Mouse (Mus musculus): Measurements from ENCODE around the gene Ran. TPM values are rescaled to one million over a fixed set of nuclear protein-coding genes. Genes with fewer than 3 reads are reported as not detected.

Ran gene
- total RNA-seq, 2 experiments from 2014 or later, result 513 to 599 TPM

DNA sequence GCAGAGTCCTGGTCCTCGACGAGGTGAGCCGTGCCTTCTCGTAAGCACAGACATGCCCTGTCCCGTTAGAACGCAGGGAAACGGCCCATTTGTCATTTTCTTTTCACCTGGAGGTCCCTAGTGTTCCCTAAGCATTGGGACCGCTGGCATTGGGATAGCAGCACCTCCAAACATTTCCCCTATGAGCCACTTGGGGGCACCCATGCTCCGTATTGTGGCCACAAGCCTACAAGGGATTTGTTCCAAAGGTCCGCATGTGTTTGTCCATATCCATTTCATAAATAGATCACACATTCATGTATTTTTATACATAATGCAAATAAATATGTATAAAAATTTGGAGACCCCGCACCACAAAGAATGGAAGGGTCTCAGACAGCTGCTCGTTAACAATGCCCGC is 41.7 kb downstream of the Ran start:
- ATAC-seq (replicated peaks; ENCODE audit: poor library complexity, severe bottlenecking), result peak; percentile 64

GRCm38 (mm10) chr5:129063037-129063791 is 43.3 kb downstream of the Ran start:
- peak; percentile 80 for ATAC-seq (replicated peaks; ENCODE audit: poor library complexity, severe bottlenecking)

DNA sequence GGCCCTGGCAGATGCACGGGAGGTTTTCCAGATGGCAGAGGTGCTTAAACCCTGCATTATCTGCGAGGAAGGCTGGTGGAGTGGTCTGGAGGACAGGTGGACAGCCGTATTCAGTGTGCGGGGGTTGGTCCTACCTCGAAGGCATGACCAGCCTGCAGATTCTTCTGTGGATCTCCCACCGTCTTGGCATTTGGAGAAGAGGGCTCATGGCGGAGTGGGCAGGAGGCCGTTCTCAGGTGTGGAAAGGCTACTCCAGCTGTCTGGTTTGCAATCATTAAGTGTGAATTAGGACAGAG is 43.9 kb downstream of the Ran start:
- ATAC-seq (replicated peaks; ENCODE audit: poor library complexity, severe bottlenecking), result no peak

- ATAC-seq (replicated peaks; ENCODE audit: poor library complexity, severe bottlenecking), result no peak
These were observed 44.3 kb downstream of the Ran start for GRCm38 (mm10) chr5:129064186-129064585.

DNA sequence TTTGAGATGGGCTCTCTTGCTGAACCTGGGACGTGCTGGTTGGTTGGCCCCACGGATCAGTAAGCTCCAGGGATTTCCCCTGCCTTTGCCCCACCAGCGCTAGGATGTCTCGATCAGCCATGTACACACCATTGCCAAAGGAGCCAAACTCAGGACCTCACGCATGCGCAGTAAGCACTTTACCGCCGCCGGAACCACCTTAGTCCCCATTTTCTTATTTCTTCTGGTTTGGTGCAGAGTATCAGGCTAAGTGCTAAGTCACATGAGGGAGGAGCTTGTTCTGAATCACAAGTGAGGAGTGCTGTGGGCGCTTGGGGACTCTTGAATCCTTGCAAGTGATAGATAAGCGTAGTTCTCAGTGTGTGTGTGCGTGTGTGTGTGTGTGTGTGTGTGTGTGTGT is 45.4 kb downstream of the Ran start:
- no peak for ATAC-seq (replicated peaks; ENCODE audit: poor library complexity, severe bottlenecking)

- peak; percentile 35; the same call in 1 of the 2 replicates for ATAC-seq (replicated peaks; ENCODE audit: poor library complexity, severe bottlenecking)
These were observed 46.1 kb downstream of the Ran start for GRCm38 (mm10) chr5:129065946-129066345.

GRCm38 (mm10) chr5:129066541-129067230 is 46.8 kb downstream of the Ran start:
- ATAC-seq (replicated peaks; ENCODE audit: poor library complexity, severe bottlenecking), result no peak

- ATAC-seq (replicated peaks; ENCODE audit: poor library complexity, severe bottlenecking), result no peak
These were observed 47.5 kb downstream of the Ran start for GRCm38 (mm10) chr5:129067231-129067834.

DNA sequence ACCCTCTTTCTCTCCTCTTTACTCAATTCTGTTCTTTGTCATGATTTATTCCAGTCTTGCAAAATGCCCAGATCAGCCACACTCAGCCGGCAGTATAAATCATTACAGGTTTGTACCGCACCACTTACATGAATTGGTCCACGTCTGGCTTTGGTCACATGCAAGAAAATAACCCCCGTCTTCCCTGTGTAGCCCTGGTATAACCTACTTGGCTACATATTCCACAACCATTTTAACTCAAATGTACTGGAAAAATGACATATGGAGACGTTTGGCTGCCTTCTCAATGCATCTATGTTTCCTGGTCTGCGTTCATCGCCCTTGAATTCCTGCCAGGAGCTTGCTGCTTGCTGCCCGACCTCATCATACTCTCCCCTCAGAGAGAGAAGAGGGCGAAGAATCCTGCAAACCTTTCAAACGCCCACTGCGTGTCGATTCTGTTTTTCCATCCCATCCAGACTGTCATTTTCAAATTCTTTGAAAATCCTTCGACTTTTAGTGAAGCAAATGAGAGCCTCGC is 52.0 kb downstream of the Ran start:
- no peak for ATAC-seq (replicated peaks; ENCODE audit: poor library complexity, severe bottlenecking)

- no peak for ATAC-seq (replicated peaks; ENCODE audit: poor library complexity, severe bottlenecking)
These were observed 53.5 kb downstream of the Ran start for GRCm38 (mm10) chr5:129073404-129073803.

Other genes starting within 250 kb of the Ran start
- not detected in 2 replicates for gene Rimbp2, start 66.6 kb upstream of the Ran start, total RNA-seq (2014; fragmentation: Nextera tagmentation)
- gene Rimbp2, start 66.6 kb upstream of the Ran start, total RNA-seq (2017), result not detected in 2 replicates
- gene Stx2, start 11.5 kb upstream of the Ran start, total RNA-seq (2014; fragmentation: Nextera tagmentation), result 7.5 and 23.0 TPM in 2 replicates
- 10.9 and 12.6 TPM in 2 replicates for gene Stx2, start 11.5 kb upstream of the Ran start, total RNA-seq (2017)
- 1.1 TPM in 1 of 2 replicates, not detected in the other for gene Adgrd1, start 76.7 kb downstream of the Ran start, total RNA-seq (2014; fragmentation: Nextera tagmentation)
- gene Adgrd1, start 76.7 kb downstream of the Ran start, total RNA-seq (2017), result 0.34 and 0.62 TPM in 2 replicates

Measured in granulocyte monocyte progenitor cell, adult 5-6 weeks (primary cell).